Mouse (Mus musculus) frontal cortex, postnatal 36 days (tissue): Measurements from ENCODE around the gene Lefty2.
A peak's percentile ranks its signal among the peaks of the same experiment; 100 is the strongest.
"Not testable (repeated sequence)": the region's sequence is repeated elsewhere in the genome, so short reads cannot be mapped to it uniquely, and the experiment has no call there.

Experiments used
- DNase-seq, 2 experiments: peaks; one replicate each; pipeline ENCODE4 v3.0.0; 2022; ENCODE audit warnings: low spot score in 2 of 2

Gene Lefty2

DNA sequence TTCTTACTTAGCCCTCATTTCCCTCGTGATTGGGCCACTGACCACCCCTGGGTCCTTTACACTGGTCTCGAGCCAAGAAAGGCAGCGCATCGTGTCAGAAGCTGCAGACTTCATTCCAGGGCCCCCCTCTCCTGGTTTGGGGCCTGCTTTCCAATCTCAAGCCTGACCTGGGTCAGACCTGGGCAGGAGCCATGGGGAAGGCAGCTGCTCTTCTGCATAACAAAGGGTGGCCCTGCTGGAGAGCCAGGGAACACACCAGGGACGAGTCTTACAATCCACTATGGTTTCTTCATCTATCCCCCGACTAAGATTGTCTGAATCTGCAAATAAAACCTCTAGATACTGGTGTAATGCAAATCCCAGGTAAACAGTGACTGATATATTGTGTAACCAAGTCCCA is 40.8 kb downstream of the Lefty2 start:
- no peak for DNase-seq

DNA sequence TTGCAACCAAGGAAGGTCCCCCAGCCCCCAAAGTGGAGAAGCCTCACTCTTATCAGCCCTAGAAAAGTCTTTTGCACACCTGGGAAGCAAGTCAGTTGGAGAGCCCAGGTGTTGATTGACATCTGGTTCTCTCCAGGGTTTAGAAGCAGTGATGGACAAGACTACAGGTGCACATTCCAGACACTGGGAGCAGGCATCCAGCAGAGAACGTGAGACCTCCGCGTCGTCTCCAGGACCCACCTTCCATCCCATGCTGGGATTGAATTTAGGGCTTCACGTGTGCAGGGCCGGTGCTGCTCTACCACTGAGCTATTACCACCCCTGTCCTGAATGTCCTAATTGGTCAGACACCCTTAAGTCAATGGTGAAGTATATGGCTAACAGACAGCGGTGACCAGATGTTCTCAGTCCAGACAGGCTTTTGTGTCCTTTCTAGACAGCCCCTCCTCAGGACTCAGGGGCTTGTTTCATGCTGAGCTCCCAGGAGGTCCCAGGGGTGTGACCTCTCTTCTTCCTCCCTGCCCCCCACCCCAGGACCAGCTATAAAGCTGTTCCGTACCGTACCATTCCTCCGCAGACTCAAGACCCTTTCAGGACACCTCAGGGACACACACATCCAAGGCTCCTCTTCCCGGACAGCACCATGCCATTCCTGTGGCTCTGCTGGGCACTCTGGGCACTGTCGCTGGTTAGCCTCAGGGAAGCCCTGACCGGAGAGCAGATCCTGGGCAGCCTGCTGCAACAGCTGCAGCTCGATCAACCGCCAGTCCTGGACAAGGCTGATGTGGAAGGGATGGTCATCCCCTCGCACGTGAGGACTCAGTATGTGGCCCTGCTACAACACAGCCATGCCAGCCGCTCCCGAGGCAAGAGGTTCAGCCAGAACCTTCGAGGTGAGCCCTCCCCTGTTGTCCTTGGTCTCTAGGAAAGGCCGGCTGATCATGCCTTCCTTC is 41.8 kb downstream of the Lefty2 start, which contains the start of gene Lefty1:
Lefty1 (plus strand) TSS at position 556 of the 953 bp plus-strand sequence.
- no peak for DNase-seq

DNA sequence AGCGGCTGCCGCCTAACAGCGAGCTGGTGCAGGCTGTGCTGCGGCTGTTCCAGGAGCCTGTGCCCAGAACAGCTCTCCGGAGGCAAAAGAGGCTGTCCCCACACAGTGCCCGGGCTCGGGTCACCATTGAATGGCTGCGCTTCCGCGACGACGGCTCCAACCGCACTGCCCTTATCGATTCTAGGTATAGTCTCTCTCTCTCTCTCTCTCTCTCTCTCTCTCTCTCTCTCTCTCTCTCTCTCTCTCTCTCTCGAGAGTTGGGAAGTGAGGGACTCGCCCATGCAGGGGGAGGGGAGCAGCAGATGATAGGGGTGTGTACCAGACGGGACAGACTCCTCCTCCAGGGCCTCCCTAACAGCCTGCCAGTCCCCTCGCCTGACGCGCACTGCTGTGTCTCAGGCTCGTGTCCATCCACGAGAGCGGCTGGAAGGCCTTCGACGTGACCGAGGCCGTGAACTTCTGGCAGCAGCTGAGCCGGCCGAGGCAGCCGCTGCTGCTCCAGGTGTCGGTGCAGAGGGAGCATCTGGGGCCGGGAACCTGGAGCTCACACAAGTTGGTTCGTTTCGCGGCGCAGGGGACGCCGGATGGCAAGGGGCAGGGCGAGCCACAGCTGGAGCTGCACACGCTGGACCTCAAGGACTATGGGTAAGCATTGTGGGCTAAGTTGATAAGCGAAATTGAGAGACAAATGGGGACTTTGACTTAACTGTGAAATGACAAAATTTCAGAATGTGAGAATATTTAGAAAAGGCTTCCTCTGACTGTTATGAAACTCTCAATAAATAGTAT is 43.9 kb downstream of the Lefty2 start:
- DNase-seq: not testable (repeated sequence)

DNA sequence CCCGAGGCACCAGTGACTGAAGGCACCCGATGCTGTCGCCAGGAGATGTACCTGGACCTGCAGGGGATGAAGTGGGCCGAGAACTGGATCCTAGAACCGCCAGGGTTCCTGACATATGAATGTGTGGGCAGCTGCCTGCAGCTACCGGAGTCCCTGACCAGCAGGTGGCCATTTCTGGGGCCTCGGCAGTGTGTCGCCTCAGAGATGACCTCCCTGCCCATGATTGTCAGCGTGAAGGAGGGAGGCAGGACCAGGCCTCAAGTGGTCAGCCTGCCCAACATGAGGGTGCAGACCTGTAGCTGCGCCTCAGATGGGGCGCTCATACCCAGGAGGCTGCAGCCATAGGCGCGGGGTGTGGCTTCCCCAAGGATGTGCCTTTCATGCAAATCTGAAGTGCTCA is 44.7 kb downstream of the Lefty2 start:
- DNase-seq: not testable (repeated sequence)

DNA sequence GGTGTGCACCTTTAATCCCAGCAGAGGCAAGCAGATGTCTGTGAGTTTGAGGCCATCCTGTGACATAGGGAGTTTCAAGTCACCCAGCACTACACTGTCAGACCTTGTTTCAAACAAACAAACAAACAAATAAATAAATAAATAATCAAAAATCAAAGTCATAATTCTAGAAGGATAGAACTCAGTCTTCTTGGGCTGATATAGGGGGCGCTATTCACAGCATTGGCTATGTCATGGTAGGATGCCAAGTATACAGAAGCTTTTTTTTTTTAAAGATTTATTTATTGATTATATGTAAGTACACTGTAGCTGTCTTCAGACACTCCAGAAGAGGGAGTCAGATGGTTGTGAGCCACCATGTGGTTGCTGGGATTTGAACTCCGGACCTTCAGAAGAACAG is 45.9 kb downstream of the Lefty2 start:
- not testable (repeated sequence) for DNase-seq

DNA sequence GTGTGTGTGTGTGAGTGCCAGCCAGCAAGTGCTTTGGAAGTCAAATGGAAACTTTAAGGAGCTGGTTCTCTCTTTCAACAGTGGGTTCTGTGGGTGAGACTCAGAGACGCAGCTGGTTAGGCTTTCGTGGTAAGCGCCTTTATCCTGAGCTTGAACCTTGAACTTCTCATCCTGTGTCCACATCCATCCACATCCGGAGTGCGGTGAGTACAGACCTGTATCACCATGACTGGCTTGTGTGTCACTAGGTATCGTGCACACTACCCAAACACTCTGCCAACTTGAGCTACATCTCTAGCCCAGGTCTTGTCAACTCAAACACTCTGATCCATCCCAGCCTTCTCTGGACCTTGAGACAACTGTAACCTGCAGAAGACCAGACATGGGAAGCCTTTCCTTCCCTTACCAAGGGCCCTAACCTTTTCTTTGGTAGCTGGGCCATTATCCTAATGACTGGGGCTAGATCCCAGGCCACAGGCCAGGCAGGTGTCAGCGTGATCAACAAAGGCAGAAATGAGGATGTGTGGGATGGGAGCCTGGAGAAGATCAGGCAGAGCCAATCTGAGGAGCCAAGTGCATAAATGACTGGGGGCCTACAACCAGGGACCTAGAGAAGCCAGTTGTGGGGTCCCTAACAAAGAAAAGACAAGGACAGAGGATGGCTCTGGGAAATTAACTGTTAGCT is 48.0 kb downstream of the Lefty2 start:
- DNase-seq: no peak

DNA sequence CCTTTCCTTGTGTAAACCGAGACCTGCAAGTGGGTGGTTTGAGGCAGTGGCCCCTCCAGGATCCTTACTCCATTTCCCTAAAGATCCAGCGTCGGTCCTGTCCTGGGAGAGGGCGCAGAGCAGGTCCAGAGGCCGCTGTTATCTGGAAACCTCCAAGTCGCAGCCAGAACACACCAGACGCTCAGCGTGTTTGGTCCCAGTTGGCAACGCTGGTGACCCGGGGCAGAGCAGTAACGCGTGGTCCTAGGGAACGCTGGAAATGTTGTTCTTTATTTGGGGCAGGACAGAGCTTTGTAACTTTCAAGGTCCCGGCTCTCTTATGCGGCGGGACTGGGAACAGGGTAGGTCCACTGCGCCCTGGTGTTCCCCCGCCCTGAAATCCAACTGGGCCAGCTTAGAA is 48.8 kb downstream of the Lefty2 start:
- DNase-seq: no peak

DNA sequence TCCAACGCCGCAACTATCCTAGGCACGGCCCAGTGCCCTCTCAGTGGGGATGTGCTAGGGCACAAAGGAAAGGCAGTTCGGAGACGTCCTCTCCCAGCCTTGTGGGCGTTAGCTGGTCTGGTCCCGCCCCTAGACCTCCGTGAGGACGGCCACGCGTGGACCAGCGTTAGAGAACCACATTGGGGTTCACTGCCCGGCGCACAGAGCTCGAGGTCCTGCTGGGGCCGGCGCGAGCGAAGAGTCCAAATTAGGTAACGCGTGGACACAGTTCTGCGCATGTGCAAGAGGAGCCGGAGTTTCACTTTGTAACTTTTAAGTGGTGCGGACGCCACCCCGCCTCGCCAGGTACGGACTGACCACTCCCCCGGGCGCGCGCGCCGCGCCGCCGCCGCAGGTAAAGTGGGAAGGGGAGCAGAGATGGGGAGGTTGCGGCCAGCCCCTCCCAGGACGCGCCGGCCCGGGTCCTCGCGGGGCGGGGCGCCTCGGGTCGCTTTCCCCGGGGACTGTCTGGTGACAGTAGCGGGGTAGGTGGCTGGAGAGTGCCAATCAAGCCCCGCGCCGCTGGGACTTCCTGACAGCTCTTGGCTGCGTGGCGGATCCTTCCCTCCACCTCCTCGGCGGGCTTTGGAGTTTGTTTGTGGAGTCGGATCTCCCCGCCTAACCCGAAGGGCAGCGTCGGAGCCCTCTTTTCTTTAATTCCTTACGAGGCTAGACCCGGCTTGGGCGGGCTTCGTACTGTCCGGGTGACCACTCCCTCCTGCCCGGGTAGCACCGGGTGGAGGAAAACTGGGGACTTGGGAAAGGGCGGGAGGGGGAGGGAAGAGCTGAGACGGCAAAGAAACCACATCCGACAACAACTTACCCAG is 49.5 kb downstream of the Lefty2 start, which contains the start of gene Tmem63a:
Tmem63a (plus strand) TSS at position 179 of the 866 bp plus-strand sequence.
- DNase-seq: peak; percentile 21 to 31

DNA sequence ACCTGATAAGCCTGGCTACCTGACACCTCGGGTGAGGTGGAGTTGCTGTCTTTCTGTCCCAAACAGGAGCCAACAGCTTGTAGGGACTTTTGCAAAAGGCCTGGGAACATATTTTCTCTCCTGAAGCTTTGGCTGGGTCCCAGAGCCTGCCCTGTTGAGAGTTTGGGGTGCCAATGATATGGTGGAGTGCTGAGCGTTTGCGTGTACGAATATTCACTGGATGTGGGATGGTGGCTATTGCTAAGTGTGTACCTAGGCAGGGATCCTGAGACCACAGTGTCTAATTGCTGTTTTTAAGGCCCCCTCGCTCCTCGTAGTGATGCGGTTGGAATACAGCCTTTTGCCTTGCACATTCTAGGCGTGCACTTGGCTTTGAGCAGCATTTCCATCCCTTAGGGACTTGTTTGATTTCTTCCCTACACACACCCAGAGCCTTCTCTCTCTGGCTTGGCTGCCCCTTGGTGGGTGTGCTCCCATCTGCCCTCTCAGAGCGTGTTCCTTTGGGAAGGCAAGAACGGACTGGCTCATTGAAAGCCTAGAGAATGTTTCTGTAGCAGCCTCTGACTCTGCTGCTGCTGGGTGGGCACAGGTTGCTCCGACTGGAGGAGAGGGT is 50.2 kb downstream of the Lefty2 start:
- DNase-seq: no peak

DNA sequence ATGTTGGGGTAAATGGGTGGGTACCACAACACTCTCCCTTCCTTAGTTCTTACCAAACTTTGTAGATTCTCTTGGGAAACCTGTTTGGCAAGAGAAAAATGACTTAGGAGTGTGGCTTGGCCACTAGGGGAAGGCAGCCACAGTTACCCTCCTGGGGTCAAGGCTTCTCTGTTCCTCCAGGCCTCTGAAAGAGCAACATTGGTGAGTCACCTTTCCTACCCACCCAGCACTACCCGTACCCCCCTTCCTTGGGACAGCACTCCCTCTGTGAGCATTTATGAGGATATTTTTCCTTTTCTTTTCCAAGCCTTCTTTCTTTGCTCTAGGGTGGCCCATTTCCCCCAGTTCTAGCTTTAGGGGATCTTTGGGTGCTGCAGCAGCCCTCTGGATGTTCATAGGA is 51.0 kb downstream of the Lefty2 start:
- DNase-seq: no peak

DNA sequence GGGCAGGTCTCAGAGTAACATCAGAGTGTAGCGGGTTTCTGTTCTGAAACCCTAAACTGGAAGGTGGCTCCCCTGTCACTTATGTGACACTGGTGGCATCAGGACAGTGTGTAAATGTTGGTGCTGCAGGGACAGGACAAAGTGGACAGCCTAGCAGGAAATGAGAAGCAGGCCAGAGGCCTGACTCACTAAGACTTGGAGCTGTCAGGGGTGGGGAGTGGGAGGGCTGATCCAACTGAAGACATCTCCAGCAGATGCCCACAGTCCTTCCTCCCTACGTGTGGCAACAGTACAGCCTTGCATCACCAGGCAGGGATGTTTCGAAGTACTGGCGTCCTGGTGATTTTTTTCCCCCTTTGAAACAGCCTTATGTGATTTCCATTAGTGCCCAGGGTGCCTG is 51.6 kb downstream of the Lefty2 start:
- DNase-seq: no peak

DNA sequence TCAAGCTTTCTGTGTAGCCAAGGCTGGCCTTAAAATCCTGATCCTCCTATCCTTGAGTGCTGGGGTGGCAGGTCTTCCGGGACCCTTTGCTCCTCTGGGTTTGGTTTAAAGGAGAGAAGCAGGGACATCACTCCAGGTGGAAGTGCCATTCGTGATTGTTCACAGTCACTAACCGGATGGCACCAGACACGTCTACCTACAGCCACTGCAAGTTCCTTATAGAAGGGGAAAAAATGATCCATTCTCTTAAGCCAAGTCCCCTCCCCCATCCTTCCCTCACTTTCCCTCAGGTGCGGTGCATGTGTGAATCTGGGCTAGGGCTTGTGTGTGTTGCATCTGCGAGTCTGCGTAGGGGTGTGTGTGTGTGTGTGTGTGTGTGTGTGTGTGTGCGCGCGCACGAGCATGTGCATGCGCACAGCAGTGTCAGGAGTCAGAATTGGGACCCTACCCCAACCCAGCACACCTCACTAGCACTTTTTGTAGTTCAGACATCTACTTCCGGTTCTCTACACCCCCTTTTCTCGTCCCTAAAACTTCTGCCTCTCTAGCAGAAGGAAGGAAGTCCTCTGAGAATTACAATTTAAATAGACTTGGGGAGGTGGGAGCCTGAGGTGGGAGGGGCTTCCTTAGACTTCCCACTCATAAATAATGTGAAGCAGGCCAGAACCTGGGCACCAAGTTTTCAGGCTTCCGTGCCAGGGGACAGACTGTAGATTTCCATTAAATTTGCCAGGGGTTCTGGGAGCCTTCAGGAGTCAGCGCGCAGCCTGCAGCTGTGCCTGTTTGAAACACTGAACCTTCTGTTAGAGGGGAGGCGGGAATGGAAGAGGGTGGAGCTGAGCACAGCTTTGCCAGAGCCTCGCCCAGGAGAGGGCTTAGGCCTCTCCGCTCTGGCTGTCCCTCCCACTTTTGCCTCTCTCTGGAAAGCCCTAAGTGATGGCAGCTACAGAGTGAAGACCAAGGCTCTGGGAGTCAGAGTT is 52.4 kb downstream of the Lefty2 start:
- no peak for DNase-seq

DNA sequence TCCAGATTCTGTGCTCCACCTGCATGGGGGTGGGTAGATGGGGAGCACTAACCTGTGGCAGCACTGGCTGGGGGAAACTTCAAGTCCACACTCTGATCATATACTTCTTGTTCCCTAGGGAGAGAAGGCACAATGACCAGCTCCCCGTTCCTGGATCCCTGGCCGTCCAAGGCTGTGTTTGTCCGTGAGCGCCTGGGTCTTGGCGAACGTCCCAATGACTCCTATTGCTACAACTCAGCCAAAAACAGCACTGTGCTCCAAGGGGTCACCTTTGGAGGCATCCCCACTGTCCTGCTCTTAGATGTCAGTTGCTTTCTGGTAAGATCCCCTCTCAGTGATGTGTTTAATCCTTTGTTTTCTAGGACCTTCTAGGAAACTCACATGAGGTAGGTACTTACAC is 53.5 kb downstream of the Lefty2 start:
- no peak for DNase-seq
